Mouse (Mus musculus): Measurements from ENCODE around the gene Hexim1. TPM values are rescaled to one million over a fixed set of nuclear protein-coding genes. Genes with fewer than 3 reads are reported as not detected.

Gene Hexim1
- total RNA-seq (2014; rRNA removed) (19.0 and 20.5 TPM in 2 replicates), polyA plus RNA-seq (2015; fragmentation: Nextera tagmentation; extraction: Ambion mirVana) (3.7 and 3.9 TPM in 2 replicates)

DNA sequence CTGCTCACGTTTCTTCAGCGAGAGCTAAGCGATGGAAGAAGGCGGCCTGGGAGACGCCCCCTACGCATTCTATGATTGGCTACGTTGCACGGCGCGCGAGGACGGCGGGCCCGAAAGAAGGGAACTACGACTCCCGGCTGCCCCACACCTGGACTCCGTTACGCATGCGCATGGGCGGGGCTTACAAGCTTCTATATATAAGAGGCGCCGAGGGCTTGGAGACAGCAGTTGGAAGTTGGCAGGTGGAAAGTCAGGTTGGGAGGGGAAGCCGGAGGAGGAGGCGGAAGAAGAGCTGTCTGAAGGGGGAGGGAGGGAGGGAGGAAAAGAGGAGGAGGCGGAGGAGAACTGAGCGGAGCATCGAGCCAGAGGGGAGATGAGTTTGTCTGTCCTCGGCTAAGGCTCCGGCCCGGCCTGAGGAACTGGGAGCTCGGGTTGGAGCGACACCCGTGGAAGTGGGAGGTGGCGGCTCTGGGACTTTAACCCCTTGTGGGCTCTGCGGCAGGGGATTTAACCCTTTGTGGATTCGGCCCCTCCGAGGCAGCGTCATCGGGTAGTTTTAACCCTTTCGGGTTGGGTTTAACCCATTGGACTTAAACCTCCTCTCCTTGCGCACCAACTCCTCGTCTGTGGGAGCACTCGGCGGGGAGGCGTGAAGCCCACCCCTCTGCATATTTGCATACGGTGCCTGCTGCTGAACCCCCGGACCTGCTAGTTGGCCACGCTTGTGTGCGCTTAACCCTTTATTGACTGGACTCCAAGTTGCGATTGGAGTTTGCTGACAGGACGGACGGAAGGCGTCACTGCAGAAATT, at the start of gene Hexim1:
TSS of gene Hexim1 (plus strand) at position 224 of the 811 bp plus-strand sequence.
- Histone ChIP-seq H3K9me3 (ENCODE audit: low read length) (no peaks in the 10 kb centered on the region), H3K27me3 (ENCODE audit: insufficient read depth, low read length) (peaks cover 13% of the 10 kb centered on the region), H3K9ac (peak within 1 kb of the TSS; percentile 69), H3K27ac (ENCODE audit: low read depth, low read length) (peak within 1 kb of the TSS; percentile 93), H3K4me3 (ENCODE audit: low read depth, low read length) (peak within 1 kb of the TSS; percentile 58), H3K36me3 (ENCODE audit: insufficient read depth) (no peaks in the 10 kb centered on the region), H3K4me1 (ENCODE audit: insufficient read depth) (peaks cover 24% of the 10 kb centered on the region), H3K4me2 (ENCODE audit: low read depth) (peak within 1 kb of the TSS; percentile 92)
- DNase-seq, result peak; percentile 100
- peak; percentile 97 for ATAC-seq
- WGBS, result 2% methylated on average over 53 of the region's 53 CpGs
- peak; percentile 1; the same call in 1 of the 2 replicates for TF ChIP-seq CTCF (IDR thresholded peaks at IDR 0.05; ENCODE audit: low read depth)

DNA sequence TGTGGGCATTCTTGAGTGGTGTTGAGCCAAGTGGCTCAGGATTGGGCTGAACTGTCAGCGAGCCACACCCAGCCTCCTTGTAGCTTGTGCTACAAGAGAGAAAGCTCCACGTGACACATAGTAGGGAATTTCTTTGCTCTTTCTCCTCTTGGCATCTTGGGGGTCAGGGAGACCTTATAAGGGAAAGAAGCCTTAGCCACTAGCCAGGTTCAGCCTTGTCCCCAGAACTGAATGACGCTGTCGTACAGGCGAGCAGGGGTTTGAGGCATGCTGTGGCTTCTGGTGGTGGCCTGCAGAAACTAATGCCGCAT, 49.0 kb upstream of the Hexim1 start:
- Histone ChIP-seq H3K27me3 (ENCODE audit: insufficient read depth, low read length) (no peaks in the 10 kb centered on the region), H3K9ac (no peak overlapping the region), H3K4me3 (ENCODE audit: low read depth, low read length) (no peak overlapping the region), H3K9me3 (ENCODE audit: low read length) (no peaks in the 10 kb centered on the region), H3K4me1 (ENCODE audit: insufficient read depth) (no peaks in the 10 kb centered on the region), H3K4me2 (ENCODE audit: low read depth) (no peak overlapping the region), H3K27ac (ENCODE audit: low read depth, low read length) (no peak overlapping the region), H3K36me3 (ENCODE audit: insufficient read depth) (peaks cover 71% of the 10 kb centered on the region)
- TF ChIP-seq CTCF (IDR thresholded peaks at IDR 0.05; ENCODE audit: low read depth), result no peak
- ATAC-seq, result no peak
- DNase-seq, result no peak
- 98% methylated on average over 6 of the region's 6 CpGs for WGBS

DNA sequence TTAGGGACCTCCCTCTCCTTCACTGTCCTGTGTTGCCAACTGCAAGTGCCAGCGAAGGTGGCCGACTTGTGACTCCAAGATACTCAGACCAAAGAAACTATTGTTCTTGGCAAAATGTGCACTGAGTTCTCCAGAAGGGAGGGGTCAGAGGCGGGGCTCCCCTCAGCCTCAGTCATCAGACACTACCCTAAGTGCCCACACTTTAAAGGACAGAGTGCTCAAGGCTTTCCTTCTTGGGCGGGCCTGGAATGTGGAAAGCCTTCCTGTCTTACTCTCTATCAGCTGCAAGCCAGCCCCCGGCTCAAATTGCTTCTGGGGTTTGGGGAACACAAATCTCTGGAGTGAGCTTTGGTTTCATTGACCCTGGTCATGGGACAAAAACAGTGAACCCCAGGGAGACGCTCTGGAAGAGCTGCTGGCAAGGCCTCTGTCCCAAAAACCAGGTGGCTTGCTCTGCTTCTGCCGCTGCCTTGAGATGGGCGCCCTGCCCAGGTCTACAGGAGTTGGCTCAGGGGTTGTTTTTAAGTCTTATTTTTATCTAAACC, 48.5 kb upstream of the Hexim1 start:
- Histone ChIP-seq H3K27ac (ENCODE audit: low read depth, low read length) (no peak overlapping the region), H3K4me2 (ENCODE audit: low read depth) (no peak overlapping the region), H3K36me3 (ENCODE audit: insufficient read depth) (peaks cover 68% of the 10 kb centered on the region), H3K4me3 (ENCODE audit: low read depth, low read length) (no peak overlapping the region), H3K27me3 (ENCODE audit: insufficient read depth, low read length) (no peaks in the 10 kb centered on the region), H3K9ac (no peak overlapping the region), H3K9me3 (ENCODE audit: low read length) (no peaks in the 10 kb centered on the region), H3K4me1 (ENCODE audit: insufficient read depth) (no peaks in the 10 kb centered on the region)
- ATAC-seq, result no peak
- no peak for TF ChIP-seq CTCF (IDR thresholded peaks at IDR 0.05; ENCODE audit: low read depth)
- no peak for DNase-seq
- WGBS, result 85% methylated on average over 8 of the region's 8 CpGs

DNA sequence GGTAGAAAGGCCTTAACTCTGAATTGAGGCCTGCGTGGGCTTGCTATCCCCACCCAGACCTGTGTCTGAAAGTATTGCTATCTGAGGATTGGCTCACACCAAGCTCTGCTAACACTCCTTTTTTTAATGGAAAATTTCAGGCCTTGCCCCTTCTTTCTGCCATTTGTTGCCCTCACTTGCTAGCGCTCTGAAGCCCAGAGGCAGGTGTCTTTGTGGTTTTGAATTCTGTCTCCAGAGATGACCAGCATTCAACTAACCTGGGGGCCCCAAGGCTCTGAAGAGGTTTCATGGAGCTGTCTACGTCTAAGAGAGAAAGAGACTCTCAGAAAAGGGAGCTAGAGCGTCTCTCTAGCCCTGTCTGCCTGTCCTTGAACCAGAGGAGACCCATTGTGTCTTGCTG, 47.8 kb upstream of the Hexim1 start:
- no peak for ATAC-seq
- TF ChIP-seq CTCF (IDR thresholded peaks at IDR 0.05; ENCODE audit: low read depth), result no peak
- 98% methylated on average over 4 of the region's 4 CpGs for WGBS

DNA sequence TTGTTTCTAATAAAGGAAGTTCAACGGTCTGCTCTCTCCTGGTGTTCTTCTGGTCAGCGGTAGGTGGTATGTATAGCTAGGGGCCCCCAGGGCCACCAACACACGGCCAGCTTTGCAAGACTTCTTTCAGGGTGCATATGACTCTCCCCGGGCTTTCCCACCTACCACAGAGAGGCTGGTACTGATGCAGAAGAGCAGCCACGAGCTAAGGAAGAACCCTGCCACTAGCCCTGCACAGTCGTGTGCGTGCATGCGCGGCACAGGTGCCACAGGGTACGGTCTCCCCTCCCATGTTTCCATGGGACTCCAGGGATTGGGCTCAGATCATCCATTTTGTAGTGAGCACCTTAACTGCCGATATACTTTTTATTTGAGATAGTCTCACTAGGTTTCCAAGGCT, 47.1 kb upstream of the Hexim1 start:
- H3K4me3 ChIP-seq (ENCODE audit: low read depth, low read length), result no peak overlapping the region
- ATAC-seq (no peak), DNase-seq (no peak)
- TF ChIP-seq CTCF (IDR thresholded peaks at IDR 0.05; ENCODE audit: low read depth), result no peak
- no peaks in the 10 kb centered on the region for H3K27me3 ChIP-seq (ENCODE audit: insufficient read depth, low read length)
- H3K27ac ChIP-seq (ENCODE audit: low read depth, low read length), result no peak overlapping the region
- no peaks in the 10 kb centered on the region for H3K9me3 ChIP-seq (ENCODE audit: low read length)
- H3K4me2 ChIP-seq (ENCODE audit: low read depth), result no peak overlapping the region
- no peak overlapping the region for H3K9ac ChIP-seq
- H3K4me1 ChIP-seq (ENCODE audit: insufficient read depth), result no peaks in the 10 kb centered on the region
- H3K36me3 ChIP-seq (ENCODE audit: insufficient read depth), result peaks cover 57% of the 10 kb centered on the region
- WGBS, result 94% methylated on average over 11 of the region's 11 CpGs

More for the DNA sequence above, 47.8 kb upstream of the Hexim1 start:
- Histone ChIP-seq H3K27ac (ENCODE audit: low read depth, low read length) (no peak overlapping the region), H3K4me2 (ENCODE audit: low read depth) (no peak overlapping the region), H3K9ac (no peak overlapping the region), H3K36me3 (ENCODE audit: insufficient read depth) (peaks cover 63% of the 10 kb centered on the region), H3K4me1 (ENCODE audit: insufficient read depth) (no peaks in the 10 kb centered on the region), H3K27me3 (ENCODE audit: insufficient read depth, low read length) (no peaks in the 10 kb centered on the region), H3K9me3 (ENCODE audit: low read length) (no peaks in the 10 kb centered on the region), H3K4me3 (ENCODE audit: low read depth, low read length) (no peak overlapping the region)
- no peak for DNase-seq

- Histone ChIP-seq H3K27me3 (ENCODE audit: insufficient read depth, low read length) (no peaks in the 10 kb centered on the region), H3K9me3 (ENCODE audit: low read length) (no peaks in the 10 kb centered on the region), H3K4me2 (ENCODE audit: low read depth) (no peak overlapping the region), H3K4me3 (ENCODE audit: low read depth, low read length) (no peak overlapping the region), H3K36me3 (ENCODE audit: insufficient read depth) (peaks cover 48% of the 10 kb centered on the region), H3K9ac (no peak overlapping the region), H3K27ac (ENCODE audit: low read depth, low read length) (no peak overlapping the region), H3K4me1 (ENCODE audit: insufficient read depth) (no peaks in the 10 kb centered on the region)
- WGBS, result 100% methylated on average over 2 of the region's 2 CpGs
- no peak for TF ChIP-seq CTCF (IDR thresholded peaks at IDR 0.05; ENCODE audit: low read depth)
- DNase-seq (no peak), ATAC-seq (no peak)
Measured at GRCm38 (mm10) chr11:103069731-103070130, 46.3 kb upstream of the Hexim1 start.

- no peak for TF ChIP-seq CTCF (IDR thresholded peaks at IDR 0.05; ENCODE audit: low read depth)
- Histone ChIP-seq H3K4me2 (ENCODE audit: low read depth) (no peak overlapping the region), H3K9ac (no peak overlapping the region), H3K36me3 (ENCODE audit: insufficient read depth) (peaks cover 43% of the 10 kb centered on the region), H3K27ac (ENCODE audit: low read depth, low read length) (no peak overlapping the region), H3K27me3 (ENCODE audit: insufficient read depth, low read length) (no peaks in the 10 kb centered on the region), H3K9me3 (ENCODE audit: low read length) (no peaks in the 10 kb centered on the region), H3K4me3 (ENCODE audit: low read depth, low read length) (no peak overlapping the region), H3K4me1 (ENCODE audit: insufficient read depth) (no peaks in the 10 kb centered on the region)
- ATAC-seq (no peak), DNase-seq (no peak)
- WGBS, result 95% methylated on average over 10 of the region's 10 CpGs
Measured at GRCm38 (mm10) chr11:103070322-103070880, 45.6 kb upstream of the Hexim1 start.

Data from forebrain, postnatal 0 days (tissue).